Mouse (Mus musculus) adrenal gland, adult (tissue): ENCODE results near the gene Dock1.
A peak's percentile ranks its signal among the peaks of the same experiment; 100 is the strongest.

ENCODE experiments used
- DNase-seq, 2 experiments: peaks; one replicate each; pipeline ENCODE4 v3.0.0; 2022 to 2023; ENCODE audit warnings: low spot score in 1 of 2; ENCODE audit not compliant: inconsistent age in 2 of 2

Dock1 gene

DNA sequence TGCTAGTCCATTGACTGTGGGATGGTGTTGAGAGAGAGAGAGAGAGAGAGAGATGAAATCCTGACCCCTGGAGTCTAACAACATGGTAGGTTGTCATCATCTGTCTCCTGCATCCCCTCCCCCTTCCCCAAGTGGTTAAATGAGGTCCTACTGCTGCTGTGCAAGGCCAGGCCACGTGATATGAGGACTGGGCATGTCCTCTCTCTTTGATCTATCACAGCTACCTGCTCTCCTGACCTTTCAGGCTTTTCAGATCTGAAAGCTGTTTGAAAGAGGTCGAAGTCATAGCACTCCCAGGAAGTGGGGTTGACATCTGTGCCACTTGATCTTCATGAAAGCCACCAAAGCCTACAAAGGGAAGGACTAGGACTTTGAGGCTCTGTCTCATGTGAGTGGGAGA is 365.2 kb downstream of the Dock1 start:
- no peak for DNase-seq

DNA sequence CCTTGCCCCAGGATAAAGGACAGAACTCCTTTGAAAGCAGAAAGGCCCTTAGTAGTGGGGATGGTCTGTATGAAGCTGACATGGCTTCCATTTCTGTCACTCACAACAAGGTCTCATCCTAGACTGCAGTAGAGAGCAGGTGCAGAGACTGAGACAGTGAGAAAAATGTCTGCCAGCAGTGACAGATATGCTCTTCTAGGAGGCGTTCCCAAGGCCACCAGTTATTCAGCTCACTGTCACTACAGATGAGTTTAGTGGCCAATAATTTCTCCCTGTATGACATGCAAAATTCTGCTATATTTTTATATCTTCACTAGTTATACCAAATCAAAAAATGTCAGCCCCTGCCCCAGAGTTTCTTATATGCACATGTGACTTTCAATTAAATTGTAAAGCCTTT is 368.5 kb downstream of the Dock1 start:
- DNase-seq: peak; percentile 46 to 78

DNA sequence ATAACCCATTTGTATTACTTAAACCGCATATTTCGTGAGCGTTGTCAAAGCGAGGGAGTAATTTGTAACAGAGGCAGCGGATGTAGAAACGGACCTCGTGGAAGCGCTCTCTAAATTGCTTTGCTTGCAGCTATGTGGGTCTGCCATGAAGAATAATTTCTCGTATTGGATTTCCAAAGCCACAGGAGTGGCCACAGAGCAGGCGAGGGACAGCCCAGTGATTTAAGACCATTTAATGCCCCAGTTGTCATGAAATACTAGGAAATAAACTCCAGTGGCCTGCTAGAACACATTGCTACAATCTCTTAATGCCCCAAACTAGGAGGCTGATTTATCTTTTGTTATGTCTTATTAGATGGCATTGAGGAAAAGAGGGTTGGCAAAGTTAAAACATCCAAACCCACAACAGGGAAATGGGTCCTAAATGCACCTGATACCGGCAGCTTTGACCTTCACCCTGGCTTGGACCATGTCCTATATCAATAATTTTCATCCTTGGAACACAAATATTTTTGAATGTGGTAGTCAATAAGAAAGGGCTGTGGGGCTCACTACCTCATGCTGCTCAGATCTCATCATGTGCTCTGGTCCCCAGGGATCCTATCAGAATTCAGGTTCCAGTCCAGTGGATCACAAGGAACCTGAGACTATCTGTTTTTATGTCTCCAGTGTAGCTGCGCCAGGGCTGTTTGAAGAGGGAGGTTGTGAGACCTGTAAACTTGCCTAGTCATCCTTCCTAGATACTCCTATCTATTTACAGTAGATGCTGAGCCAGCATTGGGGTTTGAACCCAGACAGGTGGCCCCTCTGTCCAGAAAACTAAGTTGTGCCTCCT is 373.7 kb downstream of the Dock1 start:
- no peak for DNase-seq

DNA sequence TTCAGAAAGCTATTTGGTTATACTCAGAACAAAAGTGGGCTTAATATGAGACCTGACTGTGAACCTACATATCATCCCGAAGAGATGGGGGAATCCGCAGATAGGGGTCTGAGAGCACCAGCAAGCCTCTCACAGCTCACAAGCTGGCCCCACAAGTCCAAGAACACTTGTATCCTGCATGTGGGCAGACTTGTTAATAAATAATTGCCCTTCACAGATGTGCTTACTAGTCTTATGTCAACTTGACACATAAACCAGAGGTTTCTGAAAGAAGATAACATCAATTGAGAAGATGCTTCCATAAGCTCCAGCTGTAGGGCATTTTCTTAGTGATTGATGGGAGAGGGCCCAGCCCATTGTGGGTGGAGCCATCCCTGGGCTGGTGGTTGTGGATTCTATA is 379.0 kb downstream of the Dock1 start:
- no peak for DNase-seq

DNA sequence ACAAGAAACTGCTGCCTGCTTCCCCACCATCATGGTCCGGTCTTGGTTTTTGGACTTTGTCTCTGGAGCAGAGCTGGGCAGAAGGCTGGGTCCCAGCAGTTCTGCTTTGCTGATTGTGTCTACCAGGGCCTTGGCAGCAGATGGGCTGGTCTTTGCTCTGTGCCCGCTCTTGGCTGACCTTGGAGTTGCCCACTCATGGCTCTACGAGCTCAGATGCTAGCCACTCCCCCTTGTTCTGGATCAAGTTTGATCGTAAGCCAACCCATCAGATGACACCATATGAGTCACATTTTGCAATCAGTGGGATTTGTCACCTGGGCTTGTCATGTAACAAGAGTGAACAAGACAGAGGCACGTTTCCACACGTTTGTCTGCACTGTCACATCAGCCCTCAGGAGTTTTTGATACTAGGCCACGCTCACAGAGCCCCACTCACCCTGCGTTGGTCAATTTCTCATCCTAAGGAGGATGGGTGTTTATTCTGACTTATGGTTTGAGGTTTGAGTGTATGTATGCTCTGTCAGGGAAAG is 382.8 kb downstream of the Dock1 start:
- DNase-seq: peak; percentile 88 to 93

DNA sequence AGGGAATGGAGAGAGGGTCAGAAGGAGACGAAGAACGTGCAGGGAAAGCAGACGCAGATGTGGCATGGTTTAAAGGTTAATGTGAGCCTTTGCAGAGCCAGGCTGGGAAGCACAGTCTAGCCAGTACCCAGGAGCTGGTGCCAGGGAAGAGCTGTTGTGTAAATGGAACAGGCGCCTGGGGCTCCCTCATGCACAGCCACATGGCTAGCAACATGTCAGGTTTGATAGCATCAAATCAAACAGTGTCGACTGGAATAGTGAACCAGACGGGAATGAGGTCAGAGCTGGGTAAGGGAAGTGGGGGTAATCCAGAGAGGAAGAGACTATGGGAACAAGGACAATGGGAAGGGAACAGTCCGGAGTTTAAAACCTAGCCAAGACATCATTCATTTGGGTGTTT is 384.2 kb downstream of the Dock1 start:
- DNase-seq: peak; percentile 55 to 71

DNA sequence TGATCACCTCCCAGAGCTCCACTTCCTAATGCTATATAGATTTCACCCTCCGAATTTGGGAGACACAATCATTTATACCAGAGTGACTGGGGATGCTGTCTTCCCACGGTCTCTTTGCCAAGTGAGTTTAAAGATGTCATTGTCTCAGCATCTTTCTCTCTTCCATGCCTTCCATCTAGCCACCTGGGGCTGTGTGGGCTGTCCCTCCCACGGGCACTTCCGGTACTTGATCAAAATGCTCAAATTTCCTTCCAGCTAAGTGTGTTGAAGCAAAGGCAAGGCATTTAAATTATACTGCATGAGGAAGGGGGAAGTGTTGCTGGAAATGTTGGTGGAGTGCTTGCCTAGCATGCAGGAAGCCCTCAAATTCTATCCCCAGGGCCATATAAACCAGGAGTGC is 388.6 kb downstream of the Dock1 start:
- no peak for DNase-seq

DNA sequence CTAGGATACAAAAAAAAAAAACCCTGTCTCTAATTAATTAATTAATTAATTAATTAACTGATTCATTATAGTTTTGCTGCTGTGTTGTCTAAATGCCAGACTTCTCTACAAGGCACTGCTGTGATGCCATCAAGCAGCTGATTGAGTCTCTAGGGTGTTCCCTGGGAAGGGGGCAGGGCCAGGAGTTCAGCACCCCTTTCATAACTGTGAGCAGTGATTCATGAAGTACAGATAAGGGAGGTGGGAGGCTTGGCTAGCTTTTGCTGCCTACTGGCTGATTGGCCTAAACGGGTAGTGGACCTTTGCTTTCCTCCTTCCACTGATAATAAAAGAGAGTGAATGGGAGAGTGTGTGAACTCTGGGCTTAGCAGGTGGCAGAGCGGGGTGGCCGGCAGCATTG is 389.1 kb downstream of the Dock1 start:
- DNase-seq: peak; percentile 26 to 60

DNA sequence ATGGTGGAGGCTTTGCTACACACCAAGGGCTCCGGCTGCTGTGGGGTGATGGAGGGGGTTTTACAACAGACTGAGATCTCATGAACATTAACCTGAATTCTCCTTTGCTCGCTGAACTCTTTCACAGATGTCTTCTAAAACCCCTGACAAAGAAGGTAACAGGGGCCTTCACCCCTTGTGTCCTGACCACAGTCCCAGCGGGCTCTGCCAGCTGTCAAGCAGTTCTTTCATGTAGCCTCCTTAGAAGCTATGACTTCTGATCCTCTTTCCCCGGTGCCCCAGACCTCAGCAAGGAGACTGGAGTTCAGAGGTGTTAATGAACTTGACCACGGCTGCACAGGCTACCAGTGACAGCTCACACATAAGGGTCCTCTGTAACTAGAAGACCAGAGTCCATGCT is 393.4 kb downstream of the Dock1 start:
- no peak for DNase-seq

DNA sequence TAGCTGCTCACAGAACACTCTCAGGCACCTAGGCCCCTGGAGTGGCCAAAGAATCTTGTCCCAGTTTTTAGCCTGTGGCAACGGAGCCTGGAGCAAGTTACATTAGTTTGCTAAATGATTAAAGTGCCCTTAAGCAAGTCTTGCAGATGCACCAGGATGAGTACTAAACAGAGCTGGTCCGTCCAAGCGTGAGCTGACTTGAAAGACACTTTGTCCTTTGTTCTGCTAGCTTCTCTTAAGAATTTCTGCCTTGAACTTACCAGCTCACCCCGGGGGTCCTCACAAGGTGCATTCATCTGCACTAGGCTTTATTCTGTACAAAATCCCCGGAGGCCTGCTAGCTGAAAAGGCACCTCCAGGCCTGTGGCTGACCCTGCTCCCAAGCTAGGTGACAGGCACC is 394.8 kb downstream of the Dock1 start:
- no peak for DNase-seq

DNA sequence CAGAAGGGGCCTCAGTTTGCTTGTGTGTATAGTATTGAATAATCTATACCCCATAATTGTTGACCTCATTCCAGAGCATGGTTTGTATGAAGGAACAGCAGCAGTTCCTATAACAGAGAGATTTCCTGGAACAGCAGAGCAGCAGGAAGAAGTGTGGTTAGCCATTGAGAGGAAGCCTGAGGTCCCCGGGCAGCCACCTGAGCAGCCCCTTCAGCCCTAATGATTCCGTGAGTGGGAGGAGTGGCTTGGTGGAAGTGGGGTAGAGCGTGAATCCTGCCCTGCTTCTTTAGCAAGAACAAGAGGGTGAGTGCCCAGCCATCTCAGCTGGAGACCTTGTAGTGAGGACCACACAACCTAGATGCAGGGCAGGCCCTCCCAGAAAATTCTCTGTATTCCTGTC is 398.4 kb downstream of the Dock1 start:
- DNase-seq: no peak

DNA sequence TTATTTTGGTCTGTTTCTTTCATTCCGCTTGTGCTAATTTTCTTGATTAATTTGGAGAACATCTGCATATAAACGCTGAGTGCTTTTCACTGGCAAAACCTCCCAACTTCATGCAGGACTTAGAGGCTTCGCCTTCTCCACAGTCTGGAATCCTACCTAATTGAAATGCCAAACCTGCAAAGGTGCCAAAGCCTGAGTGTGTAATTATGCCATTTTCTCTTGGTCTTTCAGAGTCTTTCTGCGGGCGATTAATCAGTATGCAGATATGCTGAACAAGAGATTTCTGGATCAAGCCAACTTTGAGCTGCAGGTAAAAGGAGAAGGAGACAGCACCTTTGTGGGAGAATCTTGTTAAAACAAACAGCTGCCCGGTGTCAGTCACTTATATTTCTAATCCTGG is 406.4 kb downstream of the Dock1 start:
- no peak for DNase-seq

DNA sequence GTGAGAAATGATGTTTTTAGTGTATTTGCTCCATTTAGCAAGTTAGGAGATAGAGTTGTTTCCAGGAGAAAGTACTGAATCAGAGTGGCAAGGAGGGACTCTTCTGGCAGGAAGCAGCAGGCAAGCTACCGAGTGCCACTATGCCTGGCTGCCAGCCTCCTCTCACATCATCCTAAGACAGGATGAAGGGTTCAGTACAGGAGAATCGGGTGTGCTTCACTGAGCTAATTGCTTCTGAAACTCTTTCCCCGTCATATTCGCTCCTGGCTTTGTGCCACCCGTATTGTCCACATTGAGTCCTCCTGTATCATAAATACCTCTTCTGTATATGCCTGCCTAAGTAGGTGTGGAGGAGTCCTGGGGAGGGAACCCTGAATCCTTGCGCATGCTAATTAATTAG is 406.9 kb downstream of the Dock1 start:
- no peak for DNase-seq

DNA sequence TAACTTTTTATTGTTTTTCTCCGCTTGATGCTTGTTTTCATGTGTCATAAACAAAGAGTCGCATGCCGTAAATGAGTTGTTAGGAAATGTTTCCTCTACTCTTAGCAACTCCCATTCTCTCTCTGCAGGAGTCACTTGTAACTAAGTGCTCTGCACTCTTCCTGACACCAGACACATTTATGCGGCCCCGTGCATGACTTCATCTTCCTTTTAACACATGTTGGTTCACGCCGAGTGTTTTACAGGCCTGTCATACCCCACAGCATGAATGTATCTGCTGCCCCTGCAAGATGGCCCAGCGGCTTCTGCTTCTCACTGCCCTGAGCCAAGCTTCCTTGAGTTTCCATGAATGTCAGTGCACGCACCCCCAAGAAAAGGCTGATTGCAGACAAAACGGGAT is 407.4 kb downstream of the Dock1 start:
- DNase-seq: no peak

DNA sequence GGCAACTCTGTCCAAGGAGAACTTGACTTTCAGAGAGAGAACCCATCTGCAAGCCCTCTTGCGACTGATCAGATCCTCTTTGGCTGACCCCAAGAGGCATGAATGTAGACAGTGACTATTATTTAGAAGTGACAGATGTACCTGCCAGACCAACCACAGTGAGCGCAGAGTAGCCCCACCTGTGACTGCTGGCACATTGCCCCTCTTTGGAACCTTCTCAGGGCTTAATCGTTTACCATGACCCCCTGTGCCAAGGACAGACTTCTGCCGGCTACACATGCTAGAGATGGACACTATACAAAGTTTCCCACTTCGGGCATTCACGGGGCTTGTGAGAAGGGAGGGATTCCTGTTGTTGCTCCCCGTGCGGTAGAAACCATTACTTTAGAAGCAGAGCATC is 413.0 kb downstream of the Dock1 start:
- no peak for DNase-seq

DNA sequence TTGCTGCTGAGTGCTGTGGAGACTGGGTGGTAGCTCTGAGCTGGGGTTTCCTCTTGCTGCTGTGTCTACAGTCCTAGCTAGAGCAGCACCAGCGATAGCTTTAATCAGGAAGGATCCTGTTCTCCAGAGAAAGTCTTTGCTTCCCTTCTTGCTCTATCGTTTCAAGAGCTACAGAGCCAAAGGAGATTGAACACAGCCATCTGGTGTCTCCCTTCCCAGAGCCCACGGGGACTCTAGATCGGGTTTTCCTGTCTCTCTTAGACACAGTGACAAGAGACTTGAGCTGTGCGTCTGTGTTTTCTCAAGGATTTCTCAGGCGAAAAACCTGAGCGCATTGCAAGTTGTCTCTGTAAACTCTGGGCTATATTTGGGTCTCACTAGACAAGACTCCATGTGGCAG is 413.6 kb downstream of the Dock1 start:
- DNase-seq: no peak

DNA sequence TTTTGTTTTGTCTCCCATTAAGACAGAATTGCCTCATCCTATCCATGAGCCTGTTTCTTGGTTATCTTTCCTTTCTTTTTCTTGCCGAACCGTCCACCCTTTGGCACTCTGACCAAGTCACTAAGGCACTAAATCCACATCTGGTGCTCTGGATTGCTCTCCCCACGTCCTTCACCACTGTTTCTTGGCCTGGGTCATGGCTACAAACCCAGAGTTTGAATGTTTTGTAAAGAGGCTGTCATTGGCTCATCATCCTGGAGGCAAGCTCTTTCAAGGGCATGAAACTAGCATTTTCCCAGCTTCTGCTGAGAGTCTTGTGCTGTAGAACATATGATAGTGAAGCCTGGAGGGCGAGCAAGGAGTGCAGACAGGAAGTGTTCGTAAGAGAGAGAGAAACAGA is 416.1 kb downstream of the Dock1 start:
- peak in 1 of 2 experiments; percentile 86 for DNase-seq

DNA sequence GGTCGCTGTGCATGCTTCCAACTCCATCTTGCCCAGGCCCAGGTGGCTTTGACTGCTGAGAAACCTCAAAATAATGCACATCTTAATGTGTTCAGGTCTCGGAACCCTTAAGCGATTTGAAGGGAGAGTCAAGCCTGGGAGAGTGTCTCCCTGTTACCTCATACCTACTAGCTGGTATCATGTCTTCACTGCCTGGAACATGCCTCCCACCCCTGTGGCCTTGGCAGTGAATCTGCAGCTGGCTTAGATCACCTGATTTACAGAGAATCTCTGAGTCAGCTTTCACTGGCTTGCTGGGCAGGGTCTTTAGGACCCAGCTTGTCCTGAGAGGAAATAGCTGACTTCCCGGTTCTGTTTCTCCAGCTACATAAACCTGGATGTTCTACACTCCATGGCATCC is 419.2 kb downstream of the Dock1 start:
- DNase-seq: peak; percentile 61 to 79

DNA sequence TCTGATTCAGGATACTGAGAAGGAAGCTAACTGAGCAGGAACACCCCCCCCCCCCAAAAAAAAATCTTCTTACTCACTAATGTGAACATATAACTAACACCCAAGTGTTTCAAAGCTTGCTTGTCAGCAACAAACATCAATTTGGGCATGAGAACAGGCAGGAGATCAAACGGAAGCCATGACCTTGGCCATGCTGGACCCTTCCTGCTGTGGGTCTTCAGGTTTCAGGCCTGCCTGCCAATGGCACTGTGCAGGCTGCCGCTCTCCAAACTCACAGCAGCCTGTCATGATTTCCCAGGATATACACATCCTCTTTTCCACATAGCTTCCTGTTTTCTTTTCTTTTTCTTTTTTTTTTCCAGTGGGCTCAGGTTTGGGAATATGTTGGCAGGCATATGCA is 423.4 kb downstream of the Dock1 start:
- DNase-seq: peak; percentile 50 to 69

DNA sequence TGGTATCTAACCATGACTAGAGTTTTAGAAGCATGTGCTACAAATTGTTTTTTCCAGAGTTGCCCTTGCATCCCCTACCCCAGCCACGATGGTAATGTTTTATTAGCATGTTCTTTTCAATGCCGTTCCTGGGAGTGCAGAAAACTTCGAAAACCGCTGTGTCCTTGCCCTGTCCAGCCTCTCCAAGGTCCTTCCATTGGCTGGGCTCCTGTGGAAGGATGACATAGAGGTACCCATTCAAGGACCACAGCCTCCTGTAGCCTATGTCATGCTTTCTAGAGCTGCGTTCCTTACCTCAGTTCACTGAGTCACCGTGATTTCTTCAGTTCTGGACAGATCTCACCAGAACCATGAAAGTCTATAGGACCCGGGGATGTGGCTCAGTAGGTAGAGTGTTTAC is 431.5 kb downstream of the Dock1 start:
- DNase-seq: peak; percentile 87 to 89

DNA sequence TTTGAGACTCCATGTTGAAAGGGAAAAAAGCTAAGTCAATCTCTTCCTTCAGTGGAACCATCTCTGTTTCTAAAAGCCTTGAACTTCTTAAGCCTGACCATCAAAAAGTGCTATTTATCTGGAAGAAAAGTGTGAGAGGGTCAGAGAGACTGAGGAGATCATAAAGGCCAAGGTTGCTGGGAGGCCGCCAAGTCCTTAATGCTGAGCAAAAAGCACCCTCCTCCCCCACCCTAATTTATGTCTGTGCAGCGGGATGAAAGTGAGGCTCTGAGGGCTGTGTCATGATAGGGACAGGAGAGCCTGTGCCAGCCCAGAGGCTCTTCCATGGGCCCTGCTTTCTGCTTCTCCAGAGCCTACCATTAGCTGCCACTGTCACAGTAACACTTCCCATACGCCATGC is 436.1 kb downstream of the Dock1 start:
- DNase-seq: peak; percentile 90 to 95

DNA sequence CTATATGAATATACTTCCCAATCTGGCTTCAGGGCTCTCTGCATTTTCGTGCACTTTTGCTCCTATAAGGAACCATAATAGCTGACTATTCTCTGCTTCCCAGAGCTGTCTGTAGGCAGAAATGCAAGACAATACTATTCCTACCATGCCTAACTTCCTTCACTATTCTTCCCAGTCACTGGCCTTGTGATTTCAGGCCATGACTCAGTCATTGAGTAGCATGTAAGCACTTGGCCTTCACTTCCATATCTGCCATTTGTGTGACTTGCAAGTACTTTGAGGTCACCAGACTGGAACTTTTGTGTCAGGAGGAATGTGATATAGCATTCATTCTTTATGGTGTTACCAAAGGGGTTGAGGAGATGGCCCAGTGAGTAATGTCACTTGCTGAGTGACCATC is 439.9 kb downstream of the Dock1 start:
- peak; percentile 34 to 74 for DNase-seq
